Mouse (Mus musculus): Measurements from ENCODE around the gene Cdca4.

Cdca4 gene

DNA sequence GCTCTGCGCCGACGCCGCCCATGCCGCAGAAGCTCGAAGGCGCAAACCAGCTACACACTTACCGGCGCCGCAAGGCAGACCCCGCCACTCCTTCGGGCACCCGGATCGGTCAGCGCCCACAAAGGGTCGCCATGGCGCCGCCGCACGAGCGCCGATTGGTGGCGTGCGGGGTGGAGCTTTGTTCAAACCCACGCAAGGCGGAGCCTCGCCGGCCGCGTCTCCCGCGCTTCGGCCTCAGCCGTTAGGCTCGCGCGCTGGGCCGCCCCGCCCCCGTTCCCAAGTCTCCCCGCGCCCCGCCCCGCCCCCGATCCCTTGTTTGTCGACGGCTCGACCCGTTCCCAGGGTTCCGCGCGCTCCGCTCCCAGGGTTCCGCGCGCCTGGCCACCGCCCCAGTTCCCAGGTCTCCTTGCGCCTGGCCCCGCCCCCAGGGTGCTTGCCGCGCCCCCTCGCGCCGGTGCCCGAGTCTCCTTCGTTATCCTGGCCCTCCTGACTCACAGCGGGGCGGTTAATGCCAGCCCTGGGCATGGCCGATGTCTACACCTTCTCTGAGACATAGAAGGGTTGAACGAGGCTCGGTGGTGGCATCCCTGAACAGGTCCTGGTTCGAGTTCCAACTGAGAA is at the start of gene Cdca4:
Gene Cdca4, minus strand, starts transcription at position 180 of the 621 bp plus-strand sequence.
- peak; percentile 99 for DNase-seq (ENCODE audit: low spot score)

GRCm38 (mm10) chr12:112877607-112878020 is 48.4 kb upstream of the Cdca4 start:
- no peak for DNase-seq (ENCODE audit: low spot score)

DNA sequence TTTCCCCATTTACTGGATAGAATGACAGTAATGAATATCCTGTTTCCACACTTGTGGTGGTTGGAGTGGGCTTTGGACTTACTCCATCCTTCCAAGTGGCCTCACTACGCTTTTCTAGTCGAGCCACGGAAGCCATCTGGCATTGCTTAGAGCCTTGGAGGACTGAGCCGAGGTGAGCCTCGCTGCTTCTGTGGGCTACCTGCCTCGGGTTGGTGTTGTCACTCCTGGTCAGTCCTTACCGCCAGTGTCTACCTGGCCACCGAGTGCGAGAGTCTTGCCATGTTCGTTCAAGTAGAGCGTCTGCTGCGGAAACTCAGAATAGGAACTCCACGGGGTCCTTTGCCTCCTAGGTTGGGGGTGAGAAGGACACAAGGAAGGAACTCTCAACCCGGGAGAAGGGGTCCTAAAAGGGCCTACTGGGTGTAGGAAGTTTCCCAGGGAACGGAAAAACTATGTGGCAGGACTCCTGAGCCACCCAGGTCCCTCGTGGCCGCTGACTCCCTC is 47.9 kb upstream of the Cdca4 start:
- DNase-seq (ENCODE audit: low spot score): no peak

DNA sequence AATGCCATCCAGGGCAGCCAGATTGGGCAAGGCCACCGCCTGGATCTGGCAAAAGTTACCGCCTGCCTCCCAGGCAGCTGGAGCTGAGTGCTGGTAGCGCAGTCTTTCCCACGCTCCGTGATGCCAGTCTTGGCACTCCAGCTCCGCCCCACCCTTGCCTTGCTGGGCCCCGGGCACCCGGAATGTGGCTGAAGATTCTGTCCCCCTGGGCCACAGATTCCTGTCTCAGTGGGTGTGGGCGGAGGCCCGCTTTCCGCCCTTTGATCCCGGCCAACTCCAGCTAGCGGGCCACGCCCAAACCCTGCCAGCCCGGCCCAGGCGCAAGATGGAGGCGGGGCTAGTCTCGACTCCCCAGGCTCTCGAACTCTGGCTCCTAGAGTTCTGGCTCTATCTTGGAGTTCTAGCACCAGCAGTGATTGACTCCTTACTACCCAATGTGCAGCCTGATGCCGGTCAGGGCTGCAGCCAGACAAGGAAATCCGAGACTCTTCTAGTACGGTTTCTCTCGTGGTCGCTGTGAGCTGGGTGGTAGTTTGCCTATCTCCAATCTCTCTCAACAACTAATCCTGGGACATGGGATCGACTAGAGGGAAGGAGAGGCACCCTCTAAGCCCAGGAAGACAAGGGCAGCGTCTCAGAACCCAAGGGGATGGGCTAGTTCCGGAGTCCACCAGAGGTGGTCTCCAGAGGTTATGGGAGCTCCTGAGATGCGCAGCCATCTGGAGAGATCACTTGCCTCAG is 47.3 kb upstream of the Cdca4 start:
- peak; percentile 59 for DNase-seq (ENCODE audit: low spot score)

- DNase-seq (ENCODE audit: low spot score): peak; percentile 96
Observed at GRCm38 (mm10) chr12:112875225-112876013, 46.2 kb upstream of the Cdca4 start.

DNA sequence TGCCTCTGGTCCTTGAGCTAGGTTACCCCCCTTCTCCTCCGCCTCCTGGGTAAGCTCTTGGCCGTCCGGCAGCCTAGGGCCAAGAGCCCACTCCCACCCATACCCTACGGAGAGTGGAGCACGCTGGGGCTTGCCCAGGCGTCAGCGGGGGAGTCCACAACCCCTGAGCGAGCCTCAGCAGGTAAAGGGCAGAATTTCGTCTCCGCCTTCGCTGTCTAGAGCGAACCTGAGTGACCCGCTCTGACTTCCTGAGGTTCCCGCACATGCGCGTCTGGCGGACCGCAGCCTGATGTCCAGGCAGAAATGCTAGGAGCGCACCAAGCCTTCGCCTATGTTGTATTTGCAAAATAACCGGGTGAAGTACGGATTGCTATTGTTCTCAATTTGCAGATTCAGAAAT is 45.0 kb upstream of the Cdca4 start:
- DNase-seq (ENCODE audit: low spot score): no peak

DNA sequence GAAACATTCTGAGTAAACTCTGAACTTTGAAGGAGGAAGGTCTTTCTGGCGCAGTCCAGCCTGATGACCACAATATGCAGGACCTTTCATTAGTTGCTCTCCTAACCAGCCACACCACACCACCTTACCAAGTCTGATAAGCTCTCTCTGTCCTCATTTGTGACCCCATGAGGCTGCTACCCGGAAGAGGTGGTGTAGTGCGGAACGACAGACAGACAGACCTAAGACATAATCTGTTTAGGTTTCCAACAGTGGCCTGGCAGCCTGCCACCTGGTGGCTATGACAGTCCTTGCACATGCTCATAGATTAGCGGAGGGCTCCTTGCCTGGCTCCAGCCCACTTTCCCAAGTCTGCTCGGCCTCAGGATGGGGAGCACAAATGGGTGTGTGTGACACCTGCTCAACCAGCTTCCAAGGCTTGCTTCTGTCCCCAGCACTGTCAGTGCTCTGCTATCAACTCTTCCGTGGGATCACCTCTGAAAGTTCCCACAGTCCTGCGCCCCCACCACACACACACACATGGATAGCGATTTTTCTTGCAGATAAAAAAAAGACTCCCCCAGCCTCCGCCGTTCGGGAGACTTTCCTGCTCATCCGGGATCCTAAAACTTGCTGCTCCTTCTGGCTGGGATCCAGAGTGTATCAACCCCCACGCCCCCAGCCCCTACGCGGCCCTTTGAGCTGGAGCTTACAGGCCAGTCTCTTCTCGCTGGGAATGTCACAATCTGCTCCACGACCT is 44.4 kb upstream of the Cdca4 start:
- DNase-seq (ENCODE audit: low spot score): peak; percentile 85

GRCm38 (mm10) chr12:112872991-112873390 is 43.8 kb upstream of the Cdca4 start:
- DNase-seq (ENCODE audit: low spot score): no peak

DNA sequence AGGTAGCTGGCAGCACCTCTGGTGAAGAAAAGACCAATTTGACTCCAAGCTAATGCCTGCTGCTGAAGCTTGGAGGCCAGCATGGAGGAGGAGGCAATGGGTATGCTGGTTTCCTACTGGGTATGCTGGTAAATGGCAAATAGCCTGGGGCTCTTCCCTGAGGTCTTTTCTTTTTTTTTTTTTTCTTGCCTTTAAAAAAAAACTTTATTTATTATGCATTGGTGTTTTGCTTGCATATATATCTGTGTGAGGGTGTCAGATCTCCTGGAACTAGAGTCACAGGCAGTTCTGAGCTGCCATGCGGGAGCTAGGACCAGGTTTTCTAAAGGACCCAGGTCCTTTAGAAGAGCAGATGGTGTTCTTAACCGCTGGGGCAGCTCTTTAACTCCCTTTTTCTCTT is 42.0 kb upstream of the Cdca4 start:
- no peak for DNase-seq (ENCODE audit: low spot score)

- no peak for DNase-seq (ENCODE audit: low spot score)
Observed at GRCm38 (mm10) chr12:112870775-112871174, 41.6 kb upstream of the Cdca4 start.

- peak; percentile 72 for DNase-seq (ENCODE audit: low spot score)
Observed at GRCm38 (mm10) chr12:112869783-112870204, 40.6 kb upstream of the Cdca4 start.

GRCm38 (mm10) chr12:112868178-112869087 is 39.2 kb upstream of the Cdca4 start, which contains the start of gene Gpr132:
Gpr132 (minus strand) TSS chr12:112868228.
- DNase-seq (ENCODE audit: low spot score): no peak

GRCm38 (mm10) chr12:112867106-112867674 is 38.0 kb upstream of the Cdca4 start:
- no peak for DNase-seq (ENCODE audit: low spot score)

GRCm38 (mm10) chr12:112866467-112867080 is 37.4 kb upstream of the Cdca4 start:
- DNase-seq (ENCODE audit: low spot score): no peak

- DNase-seq (ENCODE audit: low spot score): no peak
Observed at GRCm38 (mm10) chr12:112864804-112865203, 35.6 kb upstream of the Cdca4 start.

- no peak for DNase-seq (ENCODE audit: low spot score)
Observed at GRCm38 (mm10) chr12:112861911-112862321, 32.7 kb upstream of the Cdca4 start.

GRCm38 (mm10) chr12:112860765-112861164 is 31.5 kb upstream of the Cdca4 start:
- no peak for DNase-seq (ENCODE audit: low spot score)

DNA sequence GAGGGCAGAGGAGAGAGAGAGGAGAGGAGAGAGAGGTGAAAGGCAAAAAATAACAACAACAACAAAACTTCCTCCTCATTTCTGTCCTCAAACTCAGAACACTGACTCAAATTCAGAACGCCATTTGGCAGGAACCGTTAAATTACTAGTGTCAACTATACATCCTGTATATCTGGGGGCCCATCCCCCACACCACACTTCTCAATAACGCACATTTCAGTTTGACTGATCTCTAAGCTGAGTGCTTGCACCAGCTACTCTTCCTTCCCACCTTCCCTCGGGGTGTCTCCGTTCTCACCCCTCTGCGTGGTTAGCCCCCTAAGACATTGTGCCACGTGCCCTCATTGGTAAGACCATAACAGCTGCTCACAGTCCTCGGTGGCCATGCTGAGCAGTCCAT is 30.7 kb upstream of the Cdca4 start:
- DNase-seq (ENCODE audit: low spot score): no peak

DNA sequence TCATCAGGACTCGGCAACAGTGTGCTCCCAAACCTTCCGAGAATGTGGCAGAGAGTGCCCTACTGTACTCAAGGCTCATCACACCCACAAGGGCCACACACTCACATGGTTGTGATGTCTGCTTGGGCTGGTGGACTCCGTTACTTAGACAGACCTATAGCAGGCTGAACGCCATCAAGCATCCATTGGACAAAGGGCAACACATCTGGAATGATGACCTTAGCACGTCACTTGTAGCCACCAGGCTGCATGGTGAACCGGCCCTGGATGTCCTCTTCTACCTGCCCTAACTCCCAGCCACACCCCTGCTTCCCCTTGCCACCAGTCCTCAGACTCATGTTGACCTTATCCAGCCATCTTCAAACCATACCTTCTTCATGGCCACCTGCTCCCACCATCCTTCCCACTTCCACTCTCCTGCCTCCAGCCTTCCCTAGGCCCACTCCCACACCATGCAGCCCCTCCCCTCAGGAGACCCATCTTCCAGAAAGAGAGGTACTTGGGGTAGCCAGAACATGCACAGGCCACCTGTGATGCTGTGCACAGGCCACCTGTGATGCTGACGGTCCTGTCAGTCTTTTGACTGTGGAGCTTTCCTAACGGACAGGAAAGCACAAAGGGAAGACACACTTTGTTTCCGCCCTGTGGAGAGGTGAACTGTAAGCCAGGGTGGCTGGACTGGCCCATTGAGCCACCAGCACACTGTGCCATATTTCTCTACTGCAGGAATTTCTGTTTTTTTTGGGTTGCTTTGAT is 29.5 kb upstream of the Cdca4 start:
- DNase-seq (ENCODE audit: low spot score): no peak

All from embryo, embryonic 10.5 days (tissue).